Mouse (Mus musculus) forebrain, embryonic 11.5 days (tissue): ENCODE measurements around the gene Zfp385c. TPM values are rescaled to one million over a fixed set of nuclear protein-coding genes. Genes with fewer than 3 reads are reported as not detected.
"Not testable (repeated sequence)": the region's sequence is repeated elsewhere in the genome, so short reads cannot be mapped to it uniquely, and the experiment has no call there.

Experiments used
- ATAC-seq: fragments of 200-750 bp; cut with Nextera tagmentation; replicated peaks from 2 replicates; pipeline ENCODE4 v1.8.0; 2017; ENCODE audit warnings: moderate TSS enrichment; ENCODE audit not compliant: low FRiP score
- DNase-seq: peaks from one replicate; pipeline ENCODE4 v3.0.0-alpha.2; 2017; ENCODE audit warnings: low spot score
- H3K27ac ChIP-seq: fragments of 300-500 bp; sonication (generic); 2 replicates; pipeline ENCODE4 v1.5.1; 2014; ENCODE audit warnings: low read depth, low read length
- H3K27me3 ChIP-seq: fragments of 300-500 bp; sonication (generic); 2 replicates; pipeline ENCODE4 v1.6.1; 2014; ENCODE audit warnings: mild to moderate bottlenecking, low read length, mixed read lengths; ENCODE audit not compliant: control insufficient read depth, insufficient read depth
- H3K36me3 ChIP-seq: fragments of 300-500 bp; sonication (generic); 2 replicates; pipeline ENCODE4 v1.6.1; 2014; ENCODE audit warnings: mild to moderate bottlenecking, low read length, moderate library complexity, mixed read lengths; ENCODE audit not compliant: control insufficient read depth, insufficient read depth
- H3K4me1 ChIP-seq: fragments of 300-500 bp; sonication (generic); replicated peaks from 2 replicates; pipeline ENCODE4 v1.6.1; 2014; ENCODE audit warnings: low read length, mixed read lengths; ENCODE audit not compliant: control insufficient read depth, insufficient read depth
- H3K4me2 ChIP-seq: fragments of 300-500 bp; sonication (generic); 2 replicates; pipeline ENCODE4 v1.6.1; 2014; ENCODE audit warnings: low read depth, mild to moderate bottlenecking, low read length, moderate library complexity, mixed read lengths; ENCODE audit not compliant: severe bottlenecking
- H3K4me3 ChIP-seq: fragments of 300-500 bp; sonication (generic); 2 replicates; pipeline ENCODE4 v1.5.1; 2014; ENCODE audit warnings: low read depth, low read length
- H3K9ac ChIP-seq: fragments of 300-500 bp; sonication (generic); 2 replicates; pipeline ENCODE4 v1.6.1; 2014; ENCODE audit warnings: low read length
- H3K9me3 ChIP-seq: fragments of 300-500 bp; sonication (generic); 2 replicates; pipeline ENCODE4 v1.6.1; 2016; ENCODE audit warnings: low read length, mixed read lengths; ENCODE audit not compliant: control insufficient read depth
- WGBS: fragments of 180-500 bp; shearing (Covaris S2); extraction: QIAGEN DNeasy Blood & Tissue Kit; methylation state at CpG from one replicate; pipeline ENCODE4 v1.1.7; 2014; 5-methylcytosine and 5-hydroxymethylcytosine counted together
- polyA plus RNA-seq: library from polyadenylated mRNA; unstranded; fragments of >200 nt; fragmentation: Nextera tagmentation; extraction: Ambion mirVana; gene quantifications from 2 replicates; pipeline ENCODE4 v1.2.1, GENCODE M21; 2014

The Zfp385c gene
- polyA plus RNA-seq, 1 experiment from 2014 or later: not detected

GRCm38 (mm10) chr11:100625754-100626700, 66.2 kb downstream of the Zfp385c start:
- no peak for DNase-seq
- WGBS: 91% methylated on average over 23 of the region's 23 CpGs
- H3K27ac ChIP-seq: no peak overlapping the region
- H3K27me3 ChIP-seq: no peaks in the 10 kb centered on the region
- H3K9me3 ChIP-seq: no peaks in the 10 kb centered on the region
- H3K4me3 ChIP-seq: no peak overlapping the region
- H3K4me1 ChIP-seq: peaks cover 4% of the 10 kb centered on the region; the same call in 1 of the 2 replicates
- ATAC-seq: no peak
- no peak overlapping the region for H3K9ac ChIP-seq
- H3K4me2 ChIP-seq: no peak overlapping the region
- H3K36me3 ChIP-seq: no peaks in the 10 kb centered on the region; the same call in 1 of the 2 replicates

DNA sequence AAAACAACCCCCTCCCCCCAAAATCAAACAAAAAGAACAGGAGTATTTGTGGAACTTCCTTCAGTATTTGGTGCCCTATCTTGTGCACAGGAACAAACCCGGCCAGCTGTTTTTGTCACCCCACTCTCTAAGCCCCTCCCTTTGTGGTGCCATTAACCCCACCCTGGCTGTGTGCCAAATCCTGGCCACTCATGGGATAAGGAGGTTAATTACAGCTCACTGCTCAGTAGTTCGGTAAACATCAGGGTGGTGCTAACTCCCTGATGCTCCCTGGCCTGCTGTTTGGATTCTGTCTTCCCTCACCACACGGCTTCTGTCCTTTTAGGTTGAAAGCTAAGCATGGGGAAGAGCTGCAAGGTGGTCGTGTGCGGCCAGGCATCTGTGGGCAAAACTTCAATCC, 68.4 kb downstream of the Zfp385c start:
- H3K4me2 ChIP-seq: peak overlapping the region; percentile 26; the same call in 1 of the 2 replicates
- DNase-seq: peak; percentile 68
- ATAC-seq: no peak
- no peaks in the 10 kb centered on the region; the same call in 1 of the 2 replicates for H3K36me3 ChIP-seq
- no peaks in the 10 kb centered on the region for H3K9me3 ChIP-seq
- no peak overlapping the region for H3K4me3 ChIP-seq
- peak overlapping the region; percentile 23; the same call in 1 of the 2 replicates for H3K9ac ChIP-seq
- 65% methylated on average over 5 of the region's 5 CpGs for WGBS
- no peak overlapping the region for H3K27ac ChIP-seq
- peaks cover 7% of the 10 kb centered on the region; the same call in 1 of the 2 replicates for H3K4me1 ChIP-seq
- no peaks in the 10 kb centered on the region for H3K27me3 ChIP-seq

DNA sequence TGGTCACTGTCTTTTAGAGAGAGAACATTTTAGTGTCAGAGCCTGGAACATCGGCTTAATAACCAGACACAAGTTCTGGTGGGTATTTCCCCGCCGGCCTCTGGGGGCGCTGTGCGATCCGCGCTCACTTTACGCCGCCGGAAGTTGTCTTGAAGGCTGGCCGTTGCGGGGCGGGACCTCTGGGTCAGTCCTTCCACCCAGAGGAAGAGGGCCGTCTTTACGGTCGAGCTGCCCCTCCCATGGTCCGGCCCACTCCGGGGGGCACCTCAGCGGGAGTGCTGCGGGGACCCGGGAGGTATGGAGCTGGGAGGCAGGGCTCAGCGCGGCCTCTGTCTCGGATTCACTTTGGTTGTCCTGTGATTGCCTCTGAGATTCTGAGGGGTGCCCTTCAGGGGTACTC, 69.5 kb downstream of the Zfp385c start:
- WGBS: under 1% methylated on average over 24 of the region's 24 CpGs
- H3K4me2 ChIP-seq: peak overlapping the region; percentile 59
- DNase-seq: peak; percentile 97
- no peaks in the 10 kb centered on the region for H3K9me3 ChIP-seq
- no peaks in the 10 kb centered on the region; the same call in 1 of the 2 replicates for H3K36me3 ChIP-seq
- peaks cover 13% of the 10 kb centered on the region; the same call in 1 of the 2 replicates for H3K4me1 ChIP-seq
- ATAC-seq: peak; percentile 69
- H3K27me3 ChIP-seq: no peaks in the 10 kb centered on the region
- peak overlapping the region; percentile 84 for H3K4me3 ChIP-seq
- peak overlapping the region; percentile 57 for H3K27ac ChIP-seq
- H3K9ac ChIP-seq: peak overlapping the region; percentile 88

- Histone ChIP-seq H3K4me1 (peaks cover 14% of the 10 kb centered on the region; the same call in 1 of the 2 replicates), H3K4me2 (peak within 1 kb of the TSS; percentile 88), H3K27ac (peak within 1 kb of the TSS; percentile 85), H3K9ac (peak within 1 kb of the TSS; percentile 95), H3K27me3 (no peaks in the 10 kb centered on the region), H3K36me3 (no peaks in the 10 kb centered on the region), H3K9me3 (no peaks in the 10 kb centered on the region), H3K4me3 (peak within 1 kb of the TSS; percentile 98)
- no peak; the same call in 1 of the 2 replicates for ATAC-seq
- no peak for DNase-seq
- WGBS: 5% methylated on average over 11 of the region's 11 CpGs
Observed at GRCm38 (mm10) chr11:100619982-100620381, 72.3 kb downstream of the Zfp385c start, which contains the start of gene Dnajc7. TSS of gene Dnajc7 (minus strand) at chr11:100620168.

GRCm38 (mm10) chr11:100619485-100619975, 72.7 kb downstream of the Zfp385c start:
- Histone ChIP-seq H3K4me2 (peak overlapping the region; percentile 88), H3K36me3 (no peaks in the 10 kb centered on the region), H3K4me1 (peaks cover 14% of the 10 kb centered on the region; the same call in 1 of the 2 replicates), H3K27ac (peak overlapping the region; percentile 85), H3K9me3 (no peaks in the 10 kb centered on the region), H3K27me3 (no peaks in the 10 kb centered on the region), H3K9ac (peak overlapping the region; percentile 95), H3K4me3 (peak overlapping the region; percentile 98)
- ATAC-seq (peak; percentile 95), DNase-seq (peak; percentile 99)
- WGBS: 0% methylated on average over 40 of the region's 40 CpGs

DNA sequence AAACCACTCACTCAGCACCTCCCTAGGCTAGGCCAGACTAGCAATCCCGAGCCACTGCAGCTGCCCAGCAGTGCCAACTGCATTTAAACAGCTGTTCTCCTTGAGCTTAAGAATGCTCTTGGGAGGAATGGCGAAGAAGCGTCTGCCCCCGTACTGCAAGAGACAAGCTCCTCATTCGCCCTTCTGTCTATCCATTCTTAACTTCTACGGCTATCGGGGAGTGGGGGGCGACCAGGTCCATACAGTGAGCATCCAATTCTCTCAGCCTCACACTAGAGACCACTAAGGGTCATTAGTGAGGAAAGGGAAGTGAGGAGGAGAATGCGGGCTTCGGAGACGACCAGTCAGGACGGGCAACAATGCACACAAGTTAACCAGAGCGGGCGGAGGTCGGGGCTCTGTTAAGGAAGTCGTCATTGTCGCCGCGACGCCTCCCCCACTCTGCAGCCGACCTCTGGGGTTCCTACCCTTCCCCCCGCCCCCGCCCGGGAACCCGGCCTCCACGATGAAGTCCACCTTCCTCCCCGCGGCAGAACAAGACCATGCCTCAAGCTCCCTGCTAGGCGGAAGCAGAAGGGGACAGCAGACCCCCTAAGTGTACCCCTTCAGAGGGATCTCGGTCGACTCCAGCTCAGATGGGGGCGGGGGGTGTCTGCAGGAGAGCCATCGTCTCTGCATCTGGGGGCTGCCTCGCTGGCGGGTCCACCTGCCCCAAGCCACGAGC, 73.3 kb downstream of the Zfp385c start, which contains the start of gene Nkiras2:
Gene Nkiras2 (plus strand): TSS at position 484 of the 724 bp plus-strand sequence.
- H3K27ac ChIP-seq: peak within 1 kb of the TSS; percentile 85
- 1% methylated on average over 36 of the region's 36 CpGs for WGBS
- H3K9me3 ChIP-seq: no peaks in the 10 kb centered on the region
- ATAC-seq (peak; percentile 63), DNase-seq (peak; percentile 85)
- no peaks in the 10 kb centered on the region for H3K27me3 ChIP-seq
- H3K36me3 ChIP-seq: no peaks in the 10 kb centered on the region
- peak within 1 kb of the TSS; percentile 88 for H3K4me2 ChIP-seq
- peak within 1 kb of the TSS; percentile 98 for H3K4me3 ChIP-seq
- peak within 1 kb of the TSS; percentile 95 for H3K9ac ChIP-seq
- peaks cover 11% of the 10 kb centered on the region; the same call in 1 of the 2 replicates for H3K4me1 ChIP-seq

DNA sequence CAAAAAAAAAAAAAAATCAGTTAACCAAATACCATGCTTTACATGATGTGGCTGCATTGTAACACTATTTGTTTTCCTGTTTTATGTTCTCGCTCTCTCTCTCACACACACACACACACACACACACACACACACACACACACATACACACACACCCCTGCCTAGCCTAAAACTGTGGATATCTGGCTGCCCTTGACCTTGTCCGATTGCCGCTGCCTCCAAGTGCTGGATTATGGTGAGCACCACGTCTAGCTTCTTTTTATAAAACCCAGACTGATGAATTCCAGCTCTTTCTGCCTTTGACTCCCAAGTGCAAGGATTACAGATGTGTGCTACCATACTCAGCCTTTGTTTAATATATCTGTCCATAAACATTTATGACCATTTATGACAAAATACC, 74.8 kb downstream of the Zfp385c start:
- DNase-seq (no peak), ATAC-seq (no peak)
- peaks cover 10% of the 10 kb centered on the region; the same call in 1 of the 2 replicates for H3K4me1 ChIP-seq
- no peak overlapping the region for H3K27ac ChIP-seq
- no peak overlapping the region for H3K4me3 ChIP-seq
- H3K9ac ChIP-seq: no peak overlapping the region
- H3K4me2 ChIP-seq: peak overlapping the region; percentile 1; the same call in 1 of the 2 replicates
- no peaks in the 10 kb centered on the region for H3K27me3 ChIP-seq
- H3K9me3 ChIP-seq: no peaks in the 10 kb centered on the region
- WGBS: 92% methylated on average over 4 of the region's 4 CpGs
- no peaks in the 10 kb centered on the region for H3K36me3 ChIP-seq

GRCm38 (mm10) chr11:100616836-100617235, 75.4 kb downstream of the Zfp385c start:
- not testable (repeated sequence) for H3K9ac ChIP-seq, DNase-seq, H3K4me3 ChIP-seq, H3K4me1 ChIP-seq, H3K9me3 ChIP-seq, H3K27ac ChIP-seq, H3K36me3 ChIP-seq, H3K4me2 ChIP-seq, H3K27me3 ChIP-seq, ATAC-seq
- whole genome bisulfite sequencing: 92% methylated on average over 7 of the region's 7 CpGs
